Comparison of ENCODE assay signal across 8 mouse cellular contexts in genomic region chr2:76968919-76969318, GRCm38 (mm10). TPM values are rescaled to one million over a fixed set of nuclear protein-coding genes. Genes with fewer than 3 reads are reported as not detected.
DNase-seq lines count a peak whose midpoint lies in the region; ATAC-seq lines count a peak whose summit lies in the region.

No protein-coding gene starts in this region.

- no peak overlapping the region for H3K4me2 ChIP-seq in liver, embryonic 13.5 days
- no peak overlapping the region for H3K4me2 ChIP-seq in neural tube, embryonic 13.5 days

- no peaks in the 10 kb centered on the region for H3K9me3 ChIP-seq in liver, embryonic 13.5 days (replicated peaks)
- H3K9me3 ChIP-seq in neural tube, embryonic 13.5 days, result no peaks in the 10 kb centered on the region

- no peak overlapping the region for H3K4me3 ChIP-seq in liver, embryonic 13.5 days (replicated peaks)
- no peak overlapping the region for H3K4me3 ChIP-seq in neural tube, embryonic 13.5 days

- no peaks in the 10 kb centered on the region for H3K4me1 ChIP-seq in liver, embryonic 13.5 days (replicated peaks)
- no peaks in the 10 kb centered on the region for H3K4me1 ChIP-seq in neural tube, embryonic 13.5 days (replicated peaks)

- H3K27me3 ChIP-seq in liver, embryonic 13.5 days, result no peaks in the 10 kb centered on the region
- no peaks in the 10 kb centered on the region; the same call in 1 of the 2 replicates for H3K27me3 ChIP-seq in neural tube, embryonic 13.5 days

- no peak overlapping the region for H3K27ac ChIP-seq in liver, embryonic 13.5 days
- H3K27ac ChIP-seq in neural tube, embryonic 13.5 days (replicated peaks), result no peak overlapping the region

- no peak overlapping the region for H3K9ac ChIP-seq in liver, embryonic 13.5 days
- H3K9ac ChIP-seq in neural tube, embryonic 13.5 days, result no peak overlapping the region

- DNase-seq in urinary bladder, adult 18-20 months (ENCODE audit: low spot score in 2 of 2), result peak; percentile 22 to 34
- DNase-seq in urinary bladder, postnatal 10 days (ENCODE audit: low spot score), result no peak
- peak; percentile 78 to 81 for DNase-seq in cerebellum, postnatal 36 days
- DNase-seq in gastrocnemius, postnatal 4 days (ENCODE audit: low spot score in 2 of 2), result peak; percentile 49 to 70
- DNase-seq in kidney, postnatal 14 days, result peak; percentile 82
- peak; percentile 13 for DNase-seq in liver, embryonic 13.5 days
- DNase-seq in thymus, postnatal 10 days (ENCODE audit: low spot score in 2 of 2), result peak; percentile 13 to 52

- 21% methylated on average over 8 of the region's 8 CpGs for WGBS in liver, embryonic 13.5 days (ENCODE audit: insufficient replicate concordance)
- 33% methylated on average over 8 of the region's 8 CpGs for WGBS in neural tube, embryonic 13.5 days

- no peak for ATAC-seq in liver, embryonic 13.5 days (ENCODE audit: low read depth)
- peak; percentile 71; the same call in 1 of the 2 replicates for ATAC-seq in neural tube, embryonic 13.5 days (ENCODE audit: low read depth)

- no peaks in the 10 kb centered on the region for H3K36me3 ChIP-seq in liver, embryonic 13.5 days
- no peaks in the 10 kb centered on the region for H3K36me3 ChIP-seq in neural tube, embryonic 13.5 days

RNA-seq across cellular contexts. Expression of gene Ttn, which starts 13.4 kb away (rescaled TPM):
- 1,000 to 10,000 TPM; 3,850 to 4,932 TPM for total RNA-seq in gastrocnemius, postnatal 4 days (2021)
- polyA plus RNA-seq in liver, embryonic 13.5 days (2015; fragmentation: Nextera tagmentation; extraction: Ambion mirVana), result 1.6 and 2.1 TPM in 2 replicates
- 3.9 and 9.3 TPM in 2 replicates for polyA plus RNA-seq in neural tube, embryonic 13.5 days (2015; fragmentation: Nextera tagmentation; extraction: Ambion mirVana)
